8 mouse cellular contexts compared by ENCODE assay signal in genomic region chr2:164968451-164968851, GRCm38 (mm10). TPM values are rescaled to one million over a fixed set of nuclear protein-coding genes. Genes with fewer than 3 reads are reported as not detected.
A peak's percentile ranks its signal among the peaks of the same experiment; 100 is the strongest.
DNase-seq lines count a peak whose midpoint lies in the region; ATAC-seq and TF ChIP-seq lines count a peak whose summit lies in the region.

No protein-coding gene starts in this region.

- no peak for TF ChIP-seq CTCF in lung, adult 2 months (IDR thresholded peaks at IDR 0.05; ENCODE audit: insufficient read depth, low read length)

- under 1% methylated on average over 26 of the region's 29 CpGs for WGBS in embryonic facial prominence, embryonic 14.5 days
- under 1% methylated on average over 29 of the region's 29 CpGs for WGBS in lung, adult 2 months

- no peak overlapping the region for H3K27ac ChIP-seq in embryonic facial prominence, embryonic 14.5 days (replicated peaks; ENCODE audit: low read depth, low read length)

- peak; percentile 57 for DNase-seq in right cerebral cortex, adult 18-20 months
- DNase-seq in right cerebral cortex, postnatal 36 days (ENCODE audit: low spot score in 2 of 2): no peak
- DNase-seq in embryonic facial prominence, embryonic 14.5 days (ENCODE audit: low spot score): peak; percentile 76
- DNase-seq in heart, postnatal 10 days: peak; percentile 78 to 88
- DNase-seq in kidney, postnatal 25 days: peak; percentile 76 to 77
- DNase-seq in lung, adult 2 months: peak; percentile 63
- DNase-seq in ovary, adult 18-20 months (ENCODE audit: low spot score): peak; percentile 31
- DNase-seq in thymus, postnatal 25 days: no peak

- H3K4me3 ChIP-seq in embryonic facial prominence, embryonic 14.5 days (ENCODE audit: low read depth, low read length): peak overlapping the region; percentile 35
- H3K4me3 ChIP-seq in lung, adult 2 months (replicated peaks; ENCODE audit: extremely low read depth, low read depth, low read length): no peak overlapping the region

- H3K9me3 ChIP-seq in embryonic facial prominence, embryonic 14.5 days (ENCODE audit: control insufficient read depth, low read length): no peaks in the 10 kb centered on the region

- ATAC-seq in embryonic facial prominence, embryonic 14.5 days (ENCODE audit: low read depth): peak; percentile 73

- no peaks in the 10 kb centered on the region for H3K36me3 ChIP-seq in embryonic facial prominence, embryonic 14.5 days (ENCODE audit: control insufficient read depth, insufficient read depth, low read length)

- H3K9ac ChIP-seq in embryonic facial prominence, embryonic 14.5 days (ENCODE audit: low read depth, low read length): no peak overlapping the region

- peaks cover 80% of the 10 kb centered on the region for H3K27me3 ChIP-seq in embryonic facial prominence, embryonic 14.5 days (replicated peaks; ENCODE audit: control insufficient read depth, insufficient read depth, low read length)

- intact Hi-C loops in heart, postnatal 10 days (cut with DNase I): no loop called here

- no peak for TF ChIP-seq POLR2A in lung, adult 2 months (IDR thresholded peaks at IDR 0.05; ENCODE audit: borderline replicate concordance, extremely low read depth, low read depth, low read length)

- peak overlapping the region; percentile 70 for H3K4me2 ChIP-seq in embryonic facial prominence, embryonic 14.5 days (ENCODE audit: low read depth, low read length)

- peaks cover 18% of the 10 kb centered on the region; the same call in 1 of the 2 replicates for H3K4me1 ChIP-seq in embryonic facial prominence, embryonic 14.5 days (ENCODE audit: control insufficient read depth, insufficient read depth, low read length)
- H3K4me1 ChIP-seq in lung, adult 2 months (ENCODE audit: control insufficient read depth, insufficient read depth, low read length): no peaks in the 10 kb centered on the region

RNA-seq across cellular contexts. Expression of gene Slc12a5, which starts 7.8 kb away (rescaled TPM):
- polyA plus RNA-seq in embryonic facial prominence, embryonic 14.5 days (2014; fragmentation: Nextera tagmentation; extraction: Ambion mirVana): 0.56 and 1.1 TPM in 2 replicates
- total RNA-seq in heart, postnatal 10 days (2021): under 1 TPM; 0.72 to 0.79 TPM
- 3.6 and 3.9 TPM in 2 replicates for polyA plus RNA-seq in lung, adult 2 months (2012; rRNA removed)

RNA-seq across cellular contexts. Expression of gene Mmp9, which starts 27.9 kb away (rescaled TPM):
- 33.7 and 52.0 TPM in 2 replicates for polyA plus RNA-seq in embryonic facial prominence, embryonic 14.5 days (2014; fragmentation: Nextera tagmentation; extraction: Ambion mirVana)
- under 1 TPM; 0.47 to 0.89 TPM for total RNA-seq in heart, postnatal 10 days (2021)
- 12.4 and 13.4 TPM in 2 replicates for polyA plus RNA-seq in lung, adult 2 months (2012; rRNA removed)

RNA-seq across cellular contexts. Expression of gene Zfp335, which starts 56.9 kb away (rescaled TPM):
- 11.9 and 13.9 TPM in 2 replicates for polyA plus RNA-seq in embryonic facial prominence, embryonic 14.5 days (2014; fragmentation: Nextera tagmentation; extraction: Ambion mirVana)
- 10 to 100 TPM; 11.5 to 12.2 TPM for total RNA-seq in heart, postnatal 10 days (2021)
- polyA plus RNA-seq in lung, adult 2 months (2012; rRNA removed): 33.2 and 34.9 TPM in 2 replicates

Comparison
In these comparisons a context has a peak if more than half of its experiments do, and no peak if none do; other contexts are left out.
1. DNase-seq: peak in right cerebral cortex, adult 18-20 months (single experiment), embryonic facial prominence, embryonic 14.5 days (single experiment), heart, postnatal 10 days (2 of 2), kidney, postnatal 25 days (2 of 2), lung, adult 2 months (single experiment) and ovary, adult 18-20 months (single experiment); none in right cerebral cortex, postnatal 36 days (0 of 2) and thymus, postnatal 25 days (single experiment).